Mouse (Mus musculus) olfactory bulb, adult 2 months (tissue): Measurements from ENCODE around the gene Tom1l2.

ENCODE experiments used
- CTCF ChIP-seq: fragments of 200-500 bp; IDR thresholded peaks from 2 replicates; pipeline ENCODE4 v1.5.1; 2012; ENCODE audit warnings: low read depth, mild to moderate bottlenecking, low read length, moderate library complexity; ENCODE audit not compliant: insufficient read depth
- POLR2A ChIP-seq: fragments of 200-500 bp; IDR thresholded peaks from 2 replicates; pipeline ENCODE4 v1.6.1; 2012; ENCODE audit warnings: mild to moderate bottlenecking, low read depth, low read length, moderate library complexity; ENCODE audit not compliant: insufficient read depth

DNA sequence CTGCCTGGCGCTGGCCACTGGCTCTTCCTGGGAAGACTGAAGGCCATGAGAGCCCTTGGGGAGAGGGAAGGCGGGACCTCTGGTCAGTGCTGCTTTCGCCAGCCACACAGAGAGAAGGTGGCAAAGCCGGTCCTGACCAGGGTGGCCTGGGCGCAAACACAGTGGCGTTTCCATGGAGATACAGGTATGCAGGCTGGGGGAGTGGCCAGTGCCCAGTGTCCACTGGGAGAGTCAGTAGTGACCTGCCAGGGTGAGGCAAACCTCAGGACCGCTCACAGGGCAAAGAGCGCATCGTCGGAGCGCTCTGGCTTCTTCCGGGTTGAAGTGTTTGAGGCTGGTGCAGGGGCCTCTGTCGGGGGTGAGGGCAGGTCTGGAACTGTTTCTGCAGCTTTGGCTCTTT lies 122.9 kb downstream of the Tom1l2 start:
- TF ChIP-seq POLR2A, result no peak
- TF ChIP-seq CTCF, result no peak
